Mouse (Mus musculus): ENCODE data around the gene Wdr66. TPM values are rescaled to one million over a fixed set of nuclear protein-coding genes. Genes with fewer than 3 reads are reported as not detected.

The Wdr66 gene
- polyA plus RNA-seq, 1 experiment: 1.2 TPM

GRCm38 (mm10) chr5:123346701-123347270 is 94.9 kb downstream of the Wdr66 start:
- peak overlapping the region; percentile 77; the same call in 1 of the 2 replicates for H3K27ac ChIP-seq (ENCODE audit: control insufficient read depth, insufficient read depth, low read depth, low read length, poor library complexity)
- peak overlapping the region; percentile 12 for H3K4me3 ChIP-seq (replicated peaks; ENCODE audit: control insufficient read depth, low read depth, low read length)
- H3K4me1 ChIP-seq (ENCODE audit: control insufficient read depth, insufficient read depth, low read length): peaks cover 1% of the 10 kb centered on the region
- TF ChIP-seq CTCF (IDR thresholded peaks at IDR 0.05; ENCODE audit: control insufficient read depth, insufficient read depth, low read length) (no peak), POLR2A (IDR thresholded peaks at IDR 0.05; ENCODE audit: borderline replicate concordance, control insufficient read depth, low read depth, low read length) (no peak)
- WGBS: 72% methylated on average over 7 of the region's 7 CpGs

- no peak overlapping the region for H3K4me3 ChIP-seq (replicated peaks; ENCODE audit: control insufficient read depth, low read depth, low read length)
- TF ChIP-seq CTCF (IDR thresholded peaks at IDR 0.05; ENCODE audit: control insufficient read depth, insufficient read depth, low read length) (no peak), POLR2A (IDR thresholded peaks at IDR 0.05; ENCODE audit: borderline replicate concordance, control insufficient read depth, low read depth, low read length) (no peak)
- WGBS: 67% methylated on average over 2 of the region's 2 CpGs
- H3K4me1 ChIP-seq (ENCODE audit: control insufficient read depth, insufficient read depth, low read length): peaks cover 1% of the 10 kb centered on the region
- H3K27ac ChIP-seq (ENCODE audit: control insufficient read depth, insufficient read depth, low read depth, low read length, poor library complexity): no peak overlapping the region
These were observed 96.1 kb downstream of the Wdr66 start for GRCm38 (mm10) chr5:123347985-123348384.

DNA sequence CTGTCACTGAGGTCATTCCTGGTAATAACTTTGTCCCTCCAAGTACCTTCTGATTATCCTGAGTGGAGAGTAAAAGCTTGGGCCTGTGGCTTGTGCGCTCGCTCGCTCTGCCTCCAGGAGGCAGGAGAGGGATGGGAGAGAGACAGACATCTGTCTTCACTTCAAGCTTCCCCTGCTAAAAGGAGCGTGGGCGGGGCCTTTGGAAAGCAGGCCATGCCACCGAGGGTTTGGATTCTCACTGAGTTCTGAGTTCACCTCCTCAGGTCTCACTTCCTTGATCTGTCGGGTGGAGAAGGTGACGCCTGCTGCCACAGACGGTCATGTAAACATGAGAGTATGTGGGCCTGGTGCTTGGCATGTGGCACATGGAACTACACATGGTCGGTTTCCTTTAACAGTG is 98.5 kb downstream of the Wdr66 start:
- Histone ChIP-seq H3K4me3 (replicated peaks; ENCODE audit: control insufficient read depth, low read depth, low read length) (no peak overlapping the region), H3K4me1 (ENCODE audit: control insufficient read depth, insufficient read depth, low read length) (peaks cover 1% of the 10 kb centered on the region), H3K27ac (ENCODE audit: control insufficient read depth, insufficient read depth, low read depth, low read length, poor library complexity) (no peak overlapping the region)
- 50% methylated on average over 10 of the region's 10 CpGs for WGBS
- TF ChIP-seq POLR2A (IDR thresholded peaks at IDR 0.05; ENCODE audit: borderline replicate concordance, control insufficient read depth, low read depth, low read length) (no peak), CTCF (IDR thresholded peaks at IDR 0.05; ENCODE audit: control insufficient read depth, insufficient read depth, low read length) (no peak)

DNA sequence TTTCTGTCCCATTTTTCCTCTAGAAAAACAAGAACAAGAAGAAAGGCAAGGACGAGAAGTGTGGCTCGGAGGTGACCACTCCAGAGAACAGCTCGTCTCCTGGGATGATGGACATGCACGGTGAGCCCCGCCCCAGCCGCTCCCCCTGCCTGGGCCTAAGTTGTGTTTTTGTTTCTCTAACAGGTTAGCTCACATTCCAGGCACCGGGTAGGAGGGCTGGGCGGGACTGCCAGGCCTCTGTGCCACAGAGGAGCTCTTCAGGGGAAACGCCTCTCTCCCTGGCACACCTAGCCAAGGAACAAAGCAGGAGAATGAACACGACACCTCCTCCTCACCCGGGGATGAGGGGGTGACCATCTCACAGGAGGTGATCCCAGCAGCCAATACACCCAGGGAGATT is 104.0 kb downstream of the Wdr66 start:
- TF ChIP-seq CTCF (IDR thresholded peaks at IDR 0.05; ENCODE audit: control insufficient read depth, insufficient read depth, low read length) (no peak), POLR2A (IDR thresholded peaks at IDR 0.05; ENCODE audit: borderline replicate concordance, control insufficient read depth, low read depth, low read length) (no peak)
- 88% methylated on average over 11 of the region's 11 CpGs for WGBS
- Histone ChIP-seq H3K4me1 (ENCODE audit: control insufficient read depth, insufficient read depth, low read length) (no peaks in the 10 kb centered on the region), H3K4me3 (replicated peaks; ENCODE audit: control insufficient read depth, low read depth, low read length) (no peak overlapping the region), H3K27ac (ENCODE audit: control insufficient read depth, insufficient read depth, low read depth, low read length, poor library complexity) (no peak overlapping the region)

DNA sequence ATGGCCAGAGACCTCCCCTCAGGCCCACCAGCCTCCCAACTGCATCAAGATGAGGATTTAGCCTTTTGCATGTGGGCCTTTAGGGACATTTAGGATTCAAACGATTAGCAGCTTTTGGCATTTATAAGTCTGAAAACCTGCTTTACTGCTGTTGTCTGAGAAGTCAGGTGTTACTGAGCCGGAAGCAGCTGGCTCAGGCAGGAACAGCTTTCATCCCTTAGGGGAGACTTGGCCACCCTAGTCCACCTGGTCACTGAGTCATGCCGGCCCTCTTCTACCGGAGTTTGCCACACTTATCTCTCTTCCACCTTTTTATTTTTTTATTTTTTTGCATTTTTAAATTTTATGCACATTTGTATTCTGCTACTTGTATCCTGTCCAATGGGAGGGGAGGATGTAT is 105.4 kb downstream of the Wdr66 start:
- no peaks in the 10 kb centered on the region for H3K4me1 ChIP-seq (ENCODE audit: control insufficient read depth, insufficient read depth, low read length)
- WGBS: 89% methylated on average over 4 of the region's 4 CpGs
- H3K4me3 ChIP-seq (replicated peaks; ENCODE audit: control insufficient read depth, low read depth, low read length): no peak overlapping the region
- no peak for TF ChIP-seq POLR2A (IDR thresholded peaks at IDR 0.05; ENCODE audit: borderline replicate concordance, control insufficient read depth, low read depth, low read length)
- no peak for TF ChIP-seq CTCF (IDR thresholded peaks at IDR 0.05; ENCODE audit: control insufficient read depth, insufficient read depth, low read length)
- no peak overlapping the region for H3K27ac ChIP-seq (ENCODE audit: control insufficient read depth, insufficient read depth, low read depth, low read length, poor library complexity)

GRCm38 (mm10) chr5:123359431-123359830 is 107.5 kb downstream of the Wdr66 start:
- Histone ChIP-seq H3K4me1 (ENCODE audit: control insufficient read depth, insufficient read depth, low read length) (no peaks in the 10 kb centered on the region), H3K27ac (ENCODE audit: control insufficient read depth, insufficient read depth, low read depth, low read length, poor library complexity) (no peak overlapping the region), H3K4me3 (replicated peaks; ENCODE audit: control insufficient read depth, low read depth, low read length) (no peak overlapping the region)
- TF ChIP-seq POLR2A (IDR thresholded peaks at IDR 0.05; ENCODE audit: borderline replicate concordance, control insufficient read depth, low read depth, low read length) (no peak), CTCF (IDR thresholded peaks at IDR 0.05; ENCODE audit: control insufficient read depth, insufficient read depth, low read length) (no peak)
- 95% methylated on average over 6 of the region's 6 CpGs for WGBS

GRCm38 (mm10) chr5:123362911-123363310 is 111.0 kb downstream of the Wdr66 start:
- Histone ChIP-seq H3K27ac (ENCODE audit: control insufficient read depth, insufficient read depth, low read depth, low read length, poor library complexity) (no peak overlapping the region), H3K4me3 (replicated peaks; ENCODE audit: control insufficient read depth, low read depth, low read length) (no peak overlapping the region), H3K4me1 (ENCODE audit: control insufficient read depth, insufficient read depth, low read length) (no peaks in the 10 kb centered on the region)
- 87% methylated on average over 4 of the region's 4 CpGs for WGBS
- TF ChIP-seq POLR2A (IDR thresholded peaks at IDR 0.05; ENCODE audit: borderline replicate concordance, control insufficient read depth, low read depth, low read length) (no peak), CTCF (IDR thresholded peaks at IDR 0.05; ENCODE audit: control insufficient read depth, insufficient read depth, low read length) (no peak; the same call in 1 of the 2 replicates)

DNA sequence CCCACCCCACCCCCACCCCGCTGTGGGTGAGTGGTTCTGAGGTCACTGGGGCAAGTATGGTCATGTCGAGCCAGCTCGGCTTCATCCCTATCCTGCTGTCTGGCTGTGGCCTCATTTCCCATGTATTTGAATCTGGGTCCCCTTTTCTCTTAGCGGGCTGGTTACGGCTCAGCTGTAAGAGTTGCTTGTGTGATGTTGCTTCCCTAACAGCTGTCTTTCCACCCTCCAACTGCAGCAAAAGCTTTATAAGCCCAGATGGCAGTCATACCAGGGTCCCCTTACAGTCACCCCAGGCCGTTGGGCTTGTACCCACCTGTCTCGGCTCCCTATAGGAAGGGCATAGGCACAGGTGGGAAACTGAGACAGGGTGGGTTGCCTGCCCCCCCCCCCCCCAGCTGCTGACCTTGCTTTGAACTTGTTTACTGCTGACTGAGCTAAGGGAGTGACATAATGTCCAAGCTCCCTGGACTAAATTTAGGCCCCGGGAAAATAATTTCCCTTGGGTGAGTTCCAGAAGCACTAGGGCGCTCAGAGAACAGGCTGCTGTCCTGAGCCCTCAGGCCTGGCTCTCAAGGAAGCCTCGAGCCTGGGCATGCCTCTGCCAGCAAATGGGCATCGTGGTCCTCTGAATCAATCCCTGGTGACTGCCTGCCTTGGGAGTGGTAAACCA is 112.5 kb downstream of the Wdr66 start:
- TF ChIP-seq POLR2A (IDR thresholded peaks at IDR 0.05; ENCODE audit: borderline replicate concordance, control insufficient read depth, low read depth, low read length) (no peak), CTCF (IDR thresholded peaks at IDR 0.05; ENCODE audit: control insufficient read depth, insufficient read depth, low read length) (no peak)
- Histone ChIP-seq H3K4me3 (replicated peaks; ENCODE audit: control insufficient read depth, low read depth, low read length) (no peak overlapping the region), H3K27ac (ENCODE audit: control insufficient read depth, insufficient read depth, low read depth, low read length, poor library complexity) (no peak overlapping the region), H3K4me1 (ENCODE audit: control insufficient read depth, insufficient read depth, low read length) (no peaks in the 10 kb centered on the region)
- WGBS: 86% methylated on average over 11 of the region's 11 CpGs

Measured in bone marrow, adult 2 months (tissue).